Mouse (Mus musculus) kidney, adult 2 months (tissue): ENCODE results near the gene Fermt2. TPM values are rescaled to one million over a fixed set of nuclear protein-coding genes. Genes with fewer than 3 reads are reported as not detected.
A peak's percentile ranks its signal among the peaks of the same experiment; 100 is the strongest.

Experiments
- DNase-seq: peaks from one replicate; pipeline ENCODE4 v3.0.0; 2021
- H3K27ac ChIP-seq: fragments of 200-500 bp; 2 replicates; pipeline ENCODE4 v1.5.1; 2012; ENCODE audit warnings: low read depth, low read length, control low read depth, inconsistent platforms; ENCODE audit not compliant: insufficient read depth
- H3K27me3 ChIP-seq: fragments of 200-500 bp; replicated peaks from 2 replicates; pipeline ENCODE4 v1.6.1; 2012; ENCODE audit warnings: mild to moderate bottlenecking, moderate library complexity, low read length, inconsistent platforms; ENCODE audit not compliant: control insufficient read depth, insufficient read depth
- H3K36me3 ChIP-seq: fragments of 200-500 bp; 2 replicates; pipeline ENCODE4 v1.6.1; 2012; ENCODE audit warnings: mild to moderate bottlenecking, moderate library complexity, low read length, inconsistent platforms; ENCODE audit not compliant: control insufficient read depth, insufficient read depth
- H3K4me1 ChIP-seq: fragments of 200-500 bp; 2 replicates; pipeline ENCODE4 v1.6.1; 2011; ENCODE audit warnings: low read length; ENCODE audit not compliant: control insufficient read depth, insufficient read depth
- H3K4me3 ChIP-seq: fragments of 200-500 bp; 2 replicates; pipeline ENCODE4 v1.5.1; 2011; ENCODE audit warnings: mild to moderate bottlenecking, low read depth, low read length, control low read depth; ENCODE audit not compliant: insufficient read depth
- CTCF ChIP-seq: fragments of 200-500 bp; conservative IDR thresholded peaks from 2 replicates; pipeline ENCODE4 v1.5.1; 2011; ENCODE audit warnings: low read depth, mild to moderate bottlenecking, control low read depth, low read length, moderate library complexity, mixed read lengths; ENCODE audit not compliant: insufficient read depth, insufficient read length
- POLR2A ChIP-seq: fragments of 200-500 bp; IDR thresholded peaks from one replicate; pipeline ENCODE4 v1.6.1; 2011; ENCODE audit warnings: low read depth, low read length, control low read depth
- WGBS: fragments of 180-500 bp; shearing (Covaris S2); methylation state at CpG from one replicate; pipeline ENCODE4 v1.1.7; 2018; 5-methylcytosine and 5-hydroxymethylcytosine counted together
- polyA plus RNA-seq: library from polyadenylated mRNA; depleted of rRNA; stranded (reverse); fragments of >200 nt; gene quantifications from 2 replicates; pipeline ENCODE4 v1.2.3, GENCODE M21; 2012

Fermt2 gene
- polyA plus RNA-seq, 1 experiment = 47.2 TPM

GRCm38 (mm10) chr14:45434220-45434619, 95.7 kb downstream of the Fermt2 start:
- no peak overlapping the region for H3K27ac ChIP-seq
- peak; percentile 56 for DNase-seq
- no peak overlapping the region for H3K4me3 ChIP-seq
- no peaks in the 10 kb centered on the region for H3K27me3 ChIP-seq
- WGBS = 62% methylated on average over 6 of the region's 6 CpGs
- TF ChIP-seq POLR2A (no peak), CTCF (peak; percentile 53)
- no peaks in the 10 kb centered on the region for H3K36me3 ChIP-seq
- H3K4me1 ChIP-seq = peaks cover 22% of the 10 kb centered on the region

DNA sequence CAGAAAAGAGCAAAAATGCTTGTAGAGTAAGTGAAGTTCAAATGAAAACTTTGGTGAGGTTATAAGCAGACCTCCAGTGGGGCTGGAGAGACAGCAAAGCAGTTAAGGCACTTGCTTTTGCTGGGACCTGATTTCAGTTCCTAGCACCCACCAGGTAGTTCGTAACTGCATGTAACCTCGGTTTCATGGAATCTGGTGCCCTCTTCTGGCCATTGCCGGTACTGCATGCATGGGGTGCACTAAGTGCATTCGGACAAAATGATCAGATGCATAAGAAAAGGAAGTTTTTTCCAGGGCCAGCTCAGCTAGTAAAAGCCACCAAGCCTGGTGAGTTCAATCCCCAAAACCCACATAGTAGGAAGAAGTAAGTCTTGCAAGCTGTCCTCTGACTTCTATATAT, 97.9 kb downstream of the Fermt2 start:
- peaks cover 9% of the 10 kb centered on the region for H3K4me1 ChIP-seq
- H3K4me3 ChIP-seq = no peak overlapping the region
- no peak overlapping the region for H3K27ac ChIP-seq
- DNase-seq = no peak
- TF ChIP-seq CTCF = peak; percentile 74
- TF ChIP-seq POLR2A = no peak
- no peaks in the 10 kb centered on the region for H3K36me3 ChIP-seq
- H3K27me3 ChIP-seq = no peaks in the 10 kb centered on the region
- 77% methylated on average over 4 of the region's 4 CpGs for WGBS

GRCm38 (mm10) chr14:45430066-45430842, 99.7 kb downstream of the Fermt2 start:
- no peak overlapping the region for H3K4me3 ChIP-seq

GRCm38 (mm10) chr14:45423220-45423619, 106.7 kb downstream of the Fermt2 start:
- WGBS = 6% methylated on average over 5 of the region's 5 CpGs
- Histone ChIP-seq H3K4me3 (no peak overlapping the region), H3K27ac (no peak overlapping the region), H3K4me1 (0 out of 2 replicates have a peak, but pooled peaks cover 4% of the 10 kb centered on the region), H3K36me3 (no peaks in the 10 kb centered on the region), H3K27me3 (no peaks in the 10 kb centered on the region)
- no peak for TF ChIP-seq POLR2A
- peak; percentile 44 for TF ChIP-seq CTCF
- peak; percentile 74 for DNase-seq

More at GRCm38 (mm10) chr14:45430066-45430842, 99.7 kb downstream of the Fermt2 start:
- 33% methylated on average over 13 of the region's 13 CpGs for WGBS
- Histone ChIP-seq H3K36me3 (no peaks in the 10 kb centered on the region), H3K27ac (peak overlapping the region; percentile 93), H3K27me3 (no peaks in the 10 kb centered on the region), H3K4me1 (peaks cover 9% of the 10 kb centered on the region)
- DNase-seq = peak; percentile 93
- TF ChIP-seq CTCF (no peak), POLR2A (no peak)

DNA sequence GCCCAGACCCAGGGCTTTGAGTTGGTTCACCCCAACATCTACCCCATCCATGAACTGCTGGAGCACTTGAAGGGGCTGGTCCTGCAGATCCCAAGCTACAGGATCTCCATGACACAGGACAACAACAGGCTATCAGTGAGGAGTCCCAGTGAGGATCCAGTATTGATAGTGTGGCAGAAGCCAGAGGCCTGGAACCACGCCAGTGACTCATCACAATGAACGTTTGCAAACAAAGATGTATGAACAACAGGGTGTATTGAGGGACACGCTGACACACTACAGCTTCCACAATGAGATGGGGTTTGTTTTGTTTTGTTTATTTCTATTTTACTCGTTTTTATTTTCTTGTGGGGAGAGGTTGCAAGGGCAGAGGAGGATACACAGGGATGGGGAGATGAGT, 107.5 kb downstream of the Fermt2 start:
- DNase-seq = no peak
- Histone ChIP-seq H3K27ac (no peak overlapping the region), H3K4me1 (0 out of 2 replicates have a peak, but pooled peaks cover 4% of the 10 kb centered on the region), H3K36me3 (no peaks in the 10 kb centered on the region), H3K27me3 (no peaks in the 10 kb centered on the region), H3K4me3 (no peak overlapping the region)
- TF ChIP-seq CTCF = no peak
- TF ChIP-seq POLR2A = no peak
- 66% methylated on average over 4 of the region's 4 CpGs for WGBS

GRCm38 (mm10) chr14:45419323-45419722, 110.6 kb downstream of the Fermt2 start:
- Histone ChIP-seq H3K36me3 (no peaks in the 10 kb centered on the region), H3K4me3 (no peak overlapping the region), H3K4me1 (no peaks in the 10 kb centered on the region), H3K27me3 (no peaks in the 10 kb centered on the region), H3K27ac (no peak overlapping the region)
- 84% methylated on average over 4 of the region's 4 CpGs for WGBS
- no peak for TF ChIP-seq POLR2A
- no peak for DNase-seq

GRCm38 (mm10) chr14:45418553-45418952, 111.4 kb downstream of the Fermt2 start:
- no peaks in the 10 kb centered on the region for H3K4me1 ChIP-seq
- TF ChIP-seq POLR2A (no peak), CTCF (no peak)
- no peak for DNase-seq
- H3K27ac ChIP-seq = no peak overlapping the region
- H3K27me3 ChIP-seq = no peaks in the 10 kb centered on the region
- no peaks in the 10 kb centered on the region for H3K36me3 ChIP-seq
- WGBS = 84% methylated on average over 3 of the region's 3 CpGs
- H3K4me3 ChIP-seq = no peak overlapping the region
